Mouse (Mus musculus) lung, postnatal 25 days (tissue): ENCODE measurements around the gene Syt10.
"Not testable (repeated sequence)": the region's sequence is repeated elsewhere in the genome, so short reads cannot be mapped to it uniquely, and the experiment has no call there.

Source experiments
- DNase-seq: peaks from one replicate; pipeline ENCODE4 v3.0.0; 2022; ENCODE audit warnings: low spot score

The Syt10 gene

GRCm38 (mm10) chr15:89841364-89842017 lies at the start of gene Syt10:
Gene Syt10 (minus strand): TSS chr15:89841860.
- DNase-seq, result no peak

- DNase-seq, result no peak
These were observed 42.1 kb upstream of the Syt10 start for GRCm38 (mm10) chr15:89883799-89884198.

- DNase-seq, result no peak
These were observed 37.3 kb upstream of the Syt10 start for GRCm38 (mm10) chr15:89878981-89879380.

- no peak for DNase-seq
These were observed 25.6 kb downstream of the Syt10 start for GRCm38 (mm10) chr15:89816098-89816497.

GRCm38 (mm10) chr15:89804478-89804877 lies 37.2 kb downstream of the Syt10 start:
- DNase-seq, result no peak

- no peak for DNase-seq
These were observed 61.7 kb downstream of the Syt10 start for GRCm38 (mm10) chr15:89779928-89780327.

- DNase-seq, result not testable (repeated sequence)
These were observed 75.6 kb downstream of the Syt10 start for GRCm38 (mm10) chr15:89766016-89766415.

- no peak for DNase-seq
These were observed 108.0 kb downstream of the Syt10 start for GRCm38 (mm10) chr15:89733611-89734010.
